Mouse (Mus musculus): ENCODE results near the gene Aff1. TPM values are rescaled to one million over a fixed set of nuclear protein-coding genes. Genes with fewer than 3 reads are reported as not detected.

Gene Aff1
- total and polyA plus RNA-seq, 3 experiments: 10.5 to 46.9 (median 37.4) TPM

- intact Hi-C loops (cut with DNase I): no loop called here
- H3K4me3 ChIP-seq: no peak overlapping the region
- 78% methylated on average over 4 of the region's 4 CpGs for WGBS
These were observed 30.5 kb downstream of the Aff1 start for GRCm38 (mm10) chr5:103722721-103723120.

GRCm38 (mm10) chr5:103724384-103724783 lies 32.2 kb downstream of the Aff1 start:
- H3K4me3 ChIP-seq: no peak overlapping the region
- peaks cover 1% of the 10 kb centered on the region; the same call in 1 of the 2 replicates for H3K4me1 ChIP-seq (ENCODE audit: control insufficient read depth, insufficient read depth, low read length)
- no peak for DNase-seq
- no peaks in the 10 kb centered on the region for H3K27me3 ChIP-seq (ENCODE audit: control insufficient read depth, insufficient read depth, low read length)
- H3K36me3 ChIP-seq (ENCODE audit: control insufficient read depth, insufficient read depth, low read length): no peaks in the 10 kb centered on the region
- intact Hi-C loops (cut with DNase I): loop anchor here (2.0 kb wide), 2 partner anchors 18 to 26 kb away; no protein-coding TSS in a partner anchor
- H3K27ac ChIP-seq: no peak overlapping the region
- no peaks in the 10 kb centered on the region for H3K79me2 ChIP-seq (replicated peaks; ENCODE audit: control insufficient read depth, insufficient read depth, low read length)
- TF ChIP-seq POLR2A (IDR thresholded peaks at IDR 0.05; ENCODE audit: insufficient read depth, low read depth, low read length) (no peak), EP300 (IDR thresholded peaks at IDR 0.05; ENCODE audit: insufficient read depth, low read depth, low read length) (no peak), CTCF (IDR thresholded peaks at IDR 0.05) (no peak)
- H3K9ac ChIP-seq (ENCODE audit: low read depth, low read length): no peak overlapping the region
- 28% methylated on average over 6 of the region's 6 CpGs for WGBS

More at GRCm38 (mm10) chr5:103722721-103723120, 30.5 kb downstream of the Aff1 start:
- TF ChIP-seq POLR2A (IDR thresholded peaks at IDR 0.05; ENCODE audit: insufficient read depth, low read depth, low read length): no peak
- no peak for TF ChIP-seq EP300 (IDR thresholded peaks at IDR 0.05; ENCODE audit: insufficient read depth, low read depth, low read length)
- no peak for TF ChIP-seq CTCF (IDR thresholded peaks at IDR 0.05)
- H3K27ac ChIP-seq: no peak overlapping the region
- no peaks in the 10 kb centered on the region for H3K27me3 ChIP-seq (ENCODE audit: control insufficient read depth, insufficient read depth, low read length)
- H3K79me2 ChIP-seq (replicated peaks; ENCODE audit: control insufficient read depth, insufficient read depth, low read length): no peaks in the 10 kb centered on the region
- H3K36me3 ChIP-seq (ENCODE audit: control insufficient read depth, insufficient read depth, low read length): no peaks in the 10 kb centered on the region
- H3K4me1 ChIP-seq (ENCODE audit: control insufficient read depth, insufficient read depth, low read length): peaks cover 1% of the 10 kb centered on the region; the same call in 1 of the 2 replicates
- no peak for DNase-seq
- no peak overlapping the region for H3K9ac ChIP-seq (ENCODE audit: low read depth, low read length)

GRCm38 (mm10) chr5:103724823-103725222 lies 32.6 kb downstream of the Aff1 start:
- no peak overlapping the region for H3K9ac ChIP-seq (ENCODE audit: low read depth, low read length)
- H3K4me3 ChIP-seq: no peak overlapping the region
- TF ChIP-seq POLR2A (IDR thresholded peaks at IDR 0.05; ENCODE audit: insufficient read depth, low read depth, low read length) (no peak), EP300 (IDR thresholded peaks at IDR 0.05; ENCODE audit: insufficient read depth, low read depth, low read length) (no peak), CTCF (IDR thresholded peaks at IDR 0.05) (no peak)
- no peak overlapping the region for H3K27ac ChIP-seq
- no peaks in the 10 kb centered on the region for H3K36me3 ChIP-seq (ENCODE audit: control insufficient read depth, insufficient read depth, low read length)
- H3K27me3 ChIP-seq (ENCODE audit: control insufficient read depth, insufficient read depth, low read length): no peaks in the 10 kb centered on the region
- peaks cover 1% of the 10 kb centered on the region; the same call in 1 of the 2 replicates for H3K4me1 ChIP-seq (ENCODE audit: control insufficient read depth, insufficient read depth, low read length)
- no peak for DNase-seq
- 57% methylated on average over 3 of the region's 3 CpGs for WGBS
- H3K79me2 ChIP-seq (replicated peaks; ENCODE audit: control insufficient read depth, insufficient read depth, low read length): no peaks in the 10 kb centered on the region
- intact Hi-C loops (cut with DNase I): loop anchor here (2.0 kb wide), 2 partner anchors 18 to 26 kb away; no protein-coding TSS in a partner anchor

- Histone ChIP-seq H3K79me2 (replicated peaks; ENCODE audit: control insufficient read depth, insufficient read depth, low read length) (no peaks in the 10 kb centered on the region), H3K36me3 (ENCODE audit: control insufficient read depth, insufficient read depth, low read length) (no peaks in the 10 kb centered on the region), H3K4me1 (ENCODE audit: control insufficient read depth, insufficient read depth, low read length) (peaks cover 1% of the 10 kb centered on the region; the same call in 1 of the 2 replicates), H3K9ac (ENCODE audit: low read depth, low read length) (no peak overlapping the region), H3K27ac (no peak overlapping the region), H3K27me3 (ENCODE audit: control insufficient read depth, insufficient read depth, low read length) (no peaks in the 10 kb centered on the region), H3K4me3 (no peak overlapping the region)
- DNase-seq: no peak
- TF ChIP-seq CTCF (IDR thresholded peaks at IDR 0.05): no peak
- no peak for TF ChIP-seq POLR2A (IDR thresholded peaks at IDR 0.05; ENCODE audit: insufficient read depth, low read depth, low read length)
- no peak for TF ChIP-seq EP300 (IDR thresholded peaks at IDR 0.05; ENCODE audit: insufficient read depth, low read depth, low read length)
- 74% methylated on average over 9 of the region's 9 CpGs for WGBS
- intact Hi-C loops (cut with DNase I): loop anchor here (2.0 kb wide), 2 partner anchors 17 to 27 kb away; no protein-coding TSS in a partner anchor
These were observed 33.3 kb downstream of the Aff1 start for GRCm38 (mm10) chr5:103725268-103726149.

GRCm38 (mm10) chr5:103726281-103726938 lies 34.2 kb downstream of the Aff1 start:
- 54% methylated on average over 8 of the region's 8 CpGs for WGBS
- intact Hi-C loops (cut with DNase I): no loop called here
- DNase-seq: peak in 1 of 2 experiments; percentile 28
- H3K79me2 ChIP-seq (replicated peaks; ENCODE audit: control insufficient read depth, insufficient read depth, low read length): no peaks in the 10 kb centered on the region
- no peak overlapping the region for H3K4me3 ChIP-seq
- no peaks in the 10 kb centered on the region for H3K36me3 ChIP-seq (ENCODE audit: control insufficient read depth, insufficient read depth, low read length)
- no peaks in the 10 kb centered on the region for H3K27me3 ChIP-seq (ENCODE audit: control insufficient read depth, insufficient read depth, low read length)
- no peak overlapping the region for H3K9ac ChIP-seq (ENCODE audit: low read depth, low read length)
- H3K27ac ChIP-seq: no peak overlapping the region
- H3K4me1 ChIP-seq (ENCODE audit: control insufficient read depth, insufficient read depth, low read length): peaks cover 1% of the 10 kb centered on the region; the same call in 1 of the 2 replicates
- TF ChIP-seq POLR2A (IDR thresholded peaks at IDR 0.05; ENCODE audit: insufficient read depth, low read depth, low read length): no peak
- no peak for TF ChIP-seq EP300 (IDR thresholded peaks at IDR 0.05; ENCODE audit: insufficient read depth, low read depth, low read length)
- no peak for TF ChIP-seq CTCF (IDR thresholded peaks at IDR 0.05)
